Mouse (Mus musculus) erythroblast, embryonic 14.5 days (primary cell): ENCODE measurements around the gene Pom121.

ENCODE experiments used
- GATA1 ChIP-seq: IDR thresholded peaks from 2 replicates; pipeline ENCODE4 v1.6.1; 2012; ENCODE audit warnings: low read length, inconsistent platforms, mixed read lengths
- TAL1 ChIP-seq: IDR thresholded peaks from 3 replicates; pipeline ENCODE4 v1.6.1; 2012; ENCODE audit warnings: low read length, inconsistent platforms, mixed read lengths

DNA sequence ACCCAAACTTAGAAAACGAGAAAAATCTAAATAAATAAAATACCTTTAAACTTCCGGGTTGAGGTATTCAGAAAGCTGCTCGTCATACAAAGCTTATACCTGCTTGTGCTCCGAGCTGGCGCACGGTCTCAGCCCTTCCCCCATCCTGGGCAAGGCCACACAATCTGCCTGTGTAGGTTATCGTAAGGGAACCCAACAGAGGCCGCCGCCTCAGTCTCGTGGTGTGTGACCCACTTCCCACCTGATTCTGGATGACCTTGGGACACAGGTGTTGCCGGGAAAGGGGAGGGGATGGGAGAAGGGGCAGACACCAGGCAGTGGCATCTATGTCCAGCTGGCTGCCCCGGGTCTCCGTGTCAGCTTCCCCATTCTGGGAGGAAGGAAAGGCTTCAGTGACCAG lies 42.7 kb downstream of the Pom121 start:
- TF ChIP-seq GATA1 (no peak), TAL1 (no peak)
